Mouse (Mus musculus): ENCODE measurements around the gene Mau2. TPM values are rescaled to one million over a fixed set of nuclear protein-coding genes. Genes with fewer than 3 reads are reported as not detected.

Mau2 gene
- polyA plus RNA-seq, 1 experiment = 83.3 TPM

DNA sequence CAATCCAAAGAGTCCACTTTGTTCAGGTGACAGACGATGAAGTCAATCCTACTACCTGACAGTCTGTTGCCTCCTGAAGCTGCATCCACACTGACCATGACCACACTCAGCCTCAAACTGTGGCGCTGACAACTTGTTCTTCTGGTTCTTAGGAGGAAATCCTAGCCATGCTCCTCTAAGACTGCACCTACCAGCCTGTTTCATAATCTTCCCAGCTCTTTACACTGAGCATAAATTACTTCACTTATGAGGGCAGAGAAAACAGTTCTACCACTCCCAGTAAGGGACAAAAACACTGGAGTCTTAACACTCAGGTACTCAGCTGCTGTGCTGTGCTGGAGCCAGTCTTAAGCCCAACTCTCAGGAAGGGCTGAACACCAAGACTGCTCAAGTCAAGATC is 71.7 kb downstream of the Mau2 start:
- Histone ChIP-seq H3K4me3 (ENCODE audit: extremely low read depth, insufficient read depth, insufficient read length) (no peak overlapping the region), H3K27ac (ENCODE audit: insufficient read depth, low read length) (no peak overlapping the region), H3K27me3 (ENCODE audit: control insufficient read depth, insufficient read depth, low read length) (no peaks in the 10 kb centered on the region; the same call in 1 of the 2 replicates), H3K4me1 (ENCODE audit: control insufficient read depth, insufficient read depth, insufficient read length) (peaks cover 20% of the 10 kb centered on the region), H3K36me3 (ENCODE audit: control insufficient read depth, insufficient read depth, low read length) (no peaks in the 10 kb centered on the region)
- 89% methylated on average over 2 of the region's 2 CpGs for WGBS
- no peak for DNase-seq (ENCODE audit: low read depth in 1 of 2, low spot score in 2 of 2)
- TF ChIP-seq POLR2A (IDR thresholded peaks at IDR 0.05; ENCODE audit: low read depth, low read length) (no peak), CTCF (IDR thresholded peaks at IDR 0.05; ENCODE audit: extremely low read depth, insufficient read depth, insufficient read length, insufficient replicate concordance) (no peak)

DNA sequence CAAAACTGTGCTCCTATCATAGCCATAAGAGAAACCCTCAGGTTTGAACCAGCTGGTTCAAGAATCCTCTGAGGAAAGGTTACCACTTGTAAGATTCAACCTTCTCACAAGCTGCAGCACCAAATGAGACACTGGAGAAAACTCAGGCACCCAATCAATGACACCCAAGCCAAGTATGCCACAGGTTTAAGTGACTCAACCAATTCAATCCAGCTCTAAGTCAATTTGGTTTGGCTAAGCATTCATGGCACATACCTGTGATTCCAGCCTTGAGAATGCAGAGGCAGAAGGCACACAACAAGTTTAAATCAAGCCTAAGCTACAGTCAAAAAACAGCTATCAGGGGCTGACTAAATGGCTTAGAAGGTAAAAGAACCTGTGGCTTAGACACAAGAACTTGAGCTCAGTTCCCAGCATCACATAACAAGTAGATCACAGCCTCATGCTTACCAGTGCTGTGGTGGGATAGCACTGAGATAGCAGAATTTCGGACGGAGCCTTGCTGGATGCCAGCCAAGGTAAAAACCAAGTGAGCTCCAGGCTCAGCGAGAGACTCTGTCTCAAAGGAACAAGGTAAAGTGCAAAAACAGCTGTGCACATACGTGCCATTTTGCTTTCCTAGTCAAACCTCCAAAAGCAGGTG is 75.1 kb downstream of the Mau2 start:
- H3K27ac ChIP-seq (ENCODE audit: insufficient read depth, low read length) = no peak overlapping the region
- no peak for TF ChIP-seq CTCF (IDR thresholded peaks at IDR 0.05; ENCODE audit: extremely low read depth, insufficient read depth, insufficient read length, insufficient replicate concordance)
- no peak for TF ChIP-seq POLR2A (IDR thresholded peaks at IDR 0.05; ENCODE audit: low read depth, low read length)
- DNase-seq (ENCODE audit: low read depth in 1 of 2, low spot score in 2 of 2) = no peak
- H3K4me1 ChIP-seq (ENCODE audit: control insufficient read depth, insufficient read depth, insufficient read length) = peaks cover 18% of the 10 kb centered on the region; the same call in 1 of the 2 replicates
- no peak overlapping the region for H3K4me3 ChIP-seq (ENCODE audit: extremely low read depth, insufficient read depth, insufficient read length)
- no peaks in the 10 kb centered on the region for H3K36me3 ChIP-seq (ENCODE audit: control insufficient read depth, insufficient read depth, low read length)
- WGBS = 65% methylated on average over 4 of the region's 4 CpGs
- no peaks in the 10 kb centered on the region for H3K27me3 ChIP-seq (ENCODE audit: control insufficient read depth, insufficient read depth, low read length)

Other genes starting within 250 kb of the Mau2 start
- gene Gmip, start 234.1 kb downstream of the Mau2 start, polyA plus RNA-seq (2012; rRNA removed) = 210 and 212 TPM in 2 replicates
- 6.6 and 8.9 TPM in 2 replicates for gene Lpar2, start 220.3 kb downstream of the Mau2 start, polyA plus RNA-seq (2012; rRNA removed)
- 10.7 and 14.7 TPM in 2 replicates for gene Pbx4, start 210.2 kb downstream of the Mau2 start, polyA plus RNA-seq (2012; rRNA removed)
- 0.11 and 0.34 TPM in 2 replicates for gene Cilp2, start 155.0 kb downstream of the Mau2 start, polyA plus RNA-seq (2012; rRNA removed)
- 1.0 TPM in 2 replicates for gene Tssk6, start 140.6 kb downstream of the Mau2 start, polyA plus RNA-seq (2012; rRNA removed)
- 53.8 and 76.3 TPM in 2 replicates for gene Ndufa13, start 140.2 kb downstream of the Mau2 start, polyA plus RNA-seq (2012; rRNA removed)
- gene Yjefn3, start 140.0 kb downstream of the Mau2 start, polyA plus RNA-seq (2012; rRNA removed) = 1.5 and 1.9 TPM in 2 replicates
- gene Gatad2a, start 46.4 kb downstream of the Mau2 start, polyA plus RNA-seq (2012; rRNA removed) = 45.8 and 64.6 TPM in 2 replicates
- gene Sugp1, start 79 bp upstream of the Mau2 start, polyA plus RNA-seq (2012; rRNA removed) = 8.9 and 9.4 TPM in 2 replicates
- 2.0 and 2.3 TPM in 2 replicates for gene Tm6sf2, start 30.2 kb upstream of the Mau2 start, polyA plus RNA-seq (2012; rRNA removed)
- gene Hapln4, start 40.7 kb upstream of the Mau2 start, polyA plus RNA-seq (2012; rRNA removed) = 0.28 and 0.36 TPM in 2 replicates
- gene Ncan, start 78.1 kb upstream of the Mau2 start, polyA plus RNA-seq (2012; rRNA removed) = 0.04 and 0.09 TPM in 2 replicates
- 14.0 and 16.4 TPM in 2 replicates for gene Nr2c2ap, start 88.6 kb upstream of the Mau2 start, polyA plus RNA-seq (2012; rRNA removed)
- 22.5 and 24.6 TPM in 2 replicates for gene Rfxank, start 96.4 kb upstream of the Mau2 start, polyA plus RNA-seq (2012; rRNA removed)
- 55.8 and 73.6 TPM in 2 replicates for gene Borcs8, start 96.8 kb upstream of the Mau2 start, polyA plus RNA-seq (2012; rRNA removed)
- 2.3 and 4.3 TPM in 2 replicates for gene Mef2b, start 97.0 kb upstream of the Mau2 start, polyA plus RNA-seq (2012; rRNA removed)
- gene Tmem161a, start 129.6 kb upstream of the Mau2 start, polyA plus RNA-seq (2012; rRNA removed) = 59.9 and 76.8 TPM in 2 replicates
- gene Slc25a42, start 169.6 kb upstream of the Mau2 start, polyA plus RNA-seq (2012; rRNA removed) = 16.4 and 18.6 TPM in 2 replicates
- 38.3 and 40.0 TPM in 2 replicates for gene Sugp2, start 191.5 kb upstream of the Mau2 start, polyA plus RNA-seq (2012; rRNA removed)
- gene Armc6, start 191.7 kb upstream of the Mau2 start, polyA plus RNA-seq (2012; rRNA removed) = 11.5 and 14.1 TPM in 2 replicates
- gene Homer3, start 240.1 kb upstream of the Mau2 start, polyA plus RNA-seq (2012; rRNA removed) = 28.1 and 34.7 TPM in 2 replicates